Mouse (Mus musculus) CH12.LX (cell line): Measurements from ENCODE around the gene B3gnt3. TPM values are rescaled to one million over a fixed set of nuclear protein-coding genes. Genes with fewer than 3 reads are reported as not detected.

Experiments
- DNase-seq: peaks from one replicate; pipeline ENCODE4 v3.0.0-alpha.2; 2013; ENCODE audit errors: extremely low read depth
- H3K27ac ChIP-seq: 2 replicates; pipeline ENCODE4 v1.5.1; 2012; ENCODE audit warnings: low read depth, mild to moderate bottlenecking, control low read depth, moderate library complexity; ENCODE audit not compliant: insufficient read depth
- H3K27me3 ChIP-seq: replicated peaks from 2 replicates; pipeline ENCODE3; 2012; ENCODE audit warnings: inconsistent platforms
- H3K36me3 ChIP-seq, 2 experiments: replicated peaks in 1 of 2; 2 replicates each; pipeline versions ENCODE3 to v1.6.1; 2012; ENCODE audit warnings: inconsistent platforms in 1 of 2, low read length in 1 of 2, mild to moderate bottlenecking in 1 of 2, mixed read lengths in 1 of 2, moderate library complexity in 1 of 2; ENCODE audit not compliant: control insufficient read depth in 1 of 2, insufficient read depth in 1 of 2
- H3K4me1 ChIP-seq, 2 experiments: 2 replicates each; pipeline ENCODE4 v1.6.1; 2012; ENCODE audit warnings: inconsistent platforms in 1 of 2, moderate library complexity in 1 of 2; ENCODE audit not compliant: insufficient read depth in 2 of 2, control insufficient read depth in 1 of 2
- H3K4me2 ChIP-seq: 2 replicates; pipeline ENCODE4 v1.6.1; 2012; ENCODE audit warnings: low read depth, mild to moderate bottlenecking, control low read depth; ENCODE audit not compliant: poor library complexity, insufficient read depth, severe bottlenecking
- H3K4me3 ChIP-seq, 3 experiments: fragments of 150-350 bp in 1 of 3; sonication (generic) in 1 of 3; replicated peaks in 1 of 3; 2 replicates each; pipeline versions ENCODE3 to v1.5.1; 2011 to 2012; ENCODE audit warnings: low read depth in 2 of 3, low read length in 2 of 3, mild to moderate bottlenecking in 2 of 3, moderate library complexity in 2 of 3, control low read depth in 1 of 3, improper control_type of control experiment in 1 of 3, inconsistent platforms in 1 of 3, mixed read lengths in 1 of 3; ENCODE audit not compliant: poor library complexity in 1 of 3
- H3K79me2 ChIP-seq: replicated peaks from 2 replicates; pipeline ENCODE4 v1.6.1; 2012; ENCODE audit warnings: mild to moderate bottlenecking, moderate library complexity; ENCODE audit not compliant: control insufficient read depth, poor library complexity, insufficient read depth, severe bottlenecking; ENCODE audit errors: extremely low read depth
- H3K9ac ChIP-seq: 2 replicates; pipeline ENCODE4 v1.6.1; 2012; ENCODE audit warnings: low read depth, mild to moderate bottlenecking, control low read depth, moderate library complexity; ENCODE audit not compliant: insufficient read depth
- H3K9me3 ChIP-seq: replicated peaks from 2 replicates; pipeline ENCODE3; 2012; ENCODE audit warnings: low read length, inconsistent platforms, mixed read lengths
- EP300 ChIP-seq: IDR thresholded peaks from 2 replicates; pipeline ENCODE4 v1.6.1; 2011; ENCODE audit warnings: low read length, improper control_type of control experiment
- GABPA ChIP-seq: IDR thresholded peaks from 2 replicates; pipeline ENCODE4 v1.6.1; 2012; ENCODE audit warnings: low read depth, low read length, improper control_type of control experiment, inconsistent platforms; ENCODE audit not compliant: insufficient replicate concordance
- HCFC1 ChIP-seq: IDR thresholded peaks from 2 replicates; pipeline ENCODE4 v1.6.1; 2012; ENCODE audit warnings: low read depth, mild to moderate bottlenecking, inconsistent platforms, low read length, improper control_type of control experiment
- MAZ ChIP-seq: IDR thresholded peaks from 2 replicates; pipeline ENCODE4 v1.6.1; 2012; ENCODE audit warnings: low read depth, mild to moderate bottlenecking, inconsistent platforms, low read length, improper control_type of control experiment, moderate library complexity
- MEF2A ChIP-seq: IDR thresholded peaks from 2 replicates; pipeline ENCODE4 v1.6.1; 2014; ENCODE audit warnings: low read depth, mild to moderate bottlenecking, inconsistent platforms, low read length, improper control_type of control experiment, borderline replicate concordance
- MYC ChIP-seq: IDR thresholded peaks from 2 replicates; pipeline ENCODE4 v1.6.1; 2011; ENCODE audit warnings: low read depth, mild to moderate bottlenecking, improper control_type of control experiment, low read length
- RAD21 ChIP-seq: IDR thresholded peaks from 2 replicates; pipeline ENCODE4 v1.6.1; 2011; ENCODE audit warnings: low read depth, mild to moderate bottlenecking, low read length, improper control_type of control experiment, moderate library complexity
- SMC3 ChIP-seq: IDR thresholded peaks from 2 replicates; pipeline ENCODE4 v1.6.1; 2011; ENCODE audit warnings: low read depth, low read length, improper control_type of control experiment
- ZC3H11A ChIP-seq: IDR thresholded peaks from 2 replicates; pipeline ENCODE4 v1.6.1; 2012; ENCODE audit warnings: low read depth, mild to moderate bottlenecking, inconsistent platforms, low read length, improper control_type of control experiment
- dilution Hi-C: fragments of 300-500 bp; cut with MboI; formaldehyde crosslinking; loops from 2 replicates; pipeline ENCODE4 v1.14.3; 2020; ENCODE audit warnings: low sequenced_read_pairs; ENCODE audit not compliant: extremely low pct_unique_long_range_greater_than_20kb, extremely low pct_ligation_motif_present
- in situ Hi-C: fragments of 300-500 bp; cut with MboI; formaldehyde crosslinking; loops from 3 replicates; pipeline ENCODE4 v1.14.3; 2019; ENCODE audit warnings: low sequenced_read_pairs, low pct_ligation_motif_present, low pct_unique_long_range_greater_than_20kb, mixed read lengths
- polyA plus RNA-seq: library from polyadenylated mRNA; unstranded; fragments of >175 nt; gene quantifications from 2 replicates; pipeline ENCODE4 v1.2.1, GENCODE M21; 2012; ENCODE audit warnings: low read depth; ENCODE audit not compliant: insufficient read length
- total RNA-seq, 2 experiments: library from RNA; depleted of rRNA; stranded (reverse); fragments of 300-350 nt in 1 of 2; fragments of >200 nt in 1 of 2; gene quantifications; 2 replicates each; pipeline ENCODE4 v1.2.3; 2012 to 2014

The B3gnt3 gene
- total and polyA plus RNA-seq, 3 experiments = 0.24 to 0.98 TPM; not detected in 1

DNA sequence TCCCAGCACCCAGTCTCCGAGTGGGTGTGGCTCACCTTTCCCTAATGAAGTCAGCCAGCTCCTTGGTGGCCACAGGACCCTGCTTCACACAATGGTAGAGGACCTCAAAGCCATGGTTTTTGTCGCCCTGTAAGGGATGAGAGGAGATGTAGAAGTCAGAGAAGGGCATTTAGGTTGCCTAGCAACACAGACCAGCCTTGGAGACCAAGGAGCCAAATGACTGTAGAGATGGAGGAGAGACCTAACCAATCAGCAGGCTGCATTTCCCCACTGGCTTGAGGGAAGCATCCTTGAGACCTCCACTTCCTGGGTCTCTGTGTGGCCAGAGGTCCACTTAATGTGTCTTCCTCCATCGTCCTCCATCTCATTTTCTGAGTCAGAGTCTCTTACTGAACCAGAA lies 16.7 kb upstream of the B3gnt3 start:
- Histone ChIP-seq H3K27me3 (no peaks in the 10 kb centered on the region), H3K36me3 (peaks cover 71 to 88% of the 10 kb centered on the region in 2 experiments), H3K4me3 (no peak overlapping the region), H3K9ac (no peak overlapping the region), H3K4me1 (peaks cover 7 to 59% of the 10 kb centered on the region in 2 experiments), H3K9me3 (no peaks in the 10 kb centered on the region), H3K27ac (no peak overlapping the region), H3K79me2 (peaks cover 7% of the 10 kb centered on the region), H3K4me2 (no peak overlapping the region)
- in situ Hi-C loops (no loop called here), dilution Hi-C loops (no loop called here)
- DNase-seq = no peak
- no peak for TF ChIP-seq EP300

DNA sequence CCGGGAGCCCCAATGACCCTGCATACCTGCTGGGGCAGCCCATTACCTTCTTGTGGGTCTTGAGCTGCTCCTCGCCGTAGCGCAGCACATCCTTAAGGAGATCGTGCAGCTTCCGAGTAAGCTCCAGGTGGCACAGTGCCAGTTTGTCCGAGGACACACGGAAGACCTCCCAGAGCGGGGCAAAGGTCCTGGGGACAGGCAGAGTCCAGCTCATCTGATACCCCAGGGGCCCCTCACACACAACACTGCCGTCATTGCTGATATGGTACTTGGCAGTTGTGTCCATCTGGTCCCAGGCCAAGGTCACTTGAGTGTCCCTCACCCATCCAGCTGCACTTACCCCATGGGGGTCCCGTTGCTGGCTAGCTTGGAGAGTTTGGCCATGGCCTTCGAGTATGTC lies 15.5 kb upstream of the B3gnt3 start:
- H3K27me3 ChIP-seq = no peaks in the 10 kb centered on the region

DNA sequence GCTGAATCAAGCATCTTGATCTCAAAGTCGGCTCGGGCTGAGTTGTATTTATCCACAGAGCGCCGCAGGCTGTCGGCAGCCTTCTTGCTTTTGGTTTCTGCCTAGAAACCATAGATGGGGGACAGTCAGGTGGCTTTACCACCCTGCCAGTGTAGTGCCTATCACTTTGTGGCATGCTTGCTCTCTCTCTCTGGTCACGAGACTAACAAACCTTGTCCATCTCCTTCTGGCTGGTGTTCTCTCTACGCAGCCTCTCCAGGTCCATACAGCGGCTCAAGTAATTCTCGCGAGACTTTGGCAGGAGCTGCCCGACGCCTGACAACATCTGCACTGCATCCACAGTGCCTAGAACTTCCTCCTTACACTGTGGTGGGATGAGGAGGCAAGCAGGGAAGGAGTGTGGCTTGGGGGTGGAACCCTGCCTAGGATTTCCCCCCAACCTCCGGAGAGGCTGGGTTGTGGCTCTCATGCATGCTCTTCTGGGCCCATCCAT lies 15.0 kb upstream of the B3gnt3 start:
- Histone ChIP-seq H3K9ac (no peak overlapping the region), H3K4me1 (peaks cover 3 to 49% of the 10 kb centered on the region in 2 experiments; a peak in 2 of 4 replicates), H3K79me2 (no peaks in the 10 kb centered on the region; the same call in 1 of the 2 replicates), H3K27ac (no peak overlapping the region), H3K4me3 (no peak overlapping the region), H3K36me3 (peaks cover 86 to 98% of the 10 kb centered on the region in 2 experiments), H3K4me2 (no peak overlapping the region), H3K9me3 (no peaks in the 10 kb centered on the region), H3K27me3 (no peaks in the 10 kb centered on the region)
- in situ Hi-C loops = no loop called here
- dilution Hi-C loops = no loop called here
- no peak for DNase-seq
- no peak for TF ChIP-seq ZC3H11A

More for the DNA sequence above, 15.5 kb upstream of the B3gnt3 start:
- no peak for DNase-seq
- Histone ChIP-seq H3K79me2 (peaks cover 5% of the 10 kb centered on the region), H3K4me2 (no peak overlapping the region)
- TF ChIP-seq GABPA (no peak), MEF2A (no peak), RAD21 (no peak), MAZ (no peak), MYC (no peak), SMC3 (no peak), HCFC1 (no peak)
- TF ChIP-seq, all 38 proteins: peak for 0
- no peaks in the 10 kb centered on the region for H3K9me3 ChIP-seq
- no peak overlapping the region for H3K9ac ChIP-seq
- H3K36me3 ChIP-seq = peaks cover 82 to 98% of the 10 kb centered on the region in 2 experiments
- in situ Hi-C loops (no loop called here), dilution Hi-C loops (no loop called here)
- H3K4me1 ChIP-seq = peaks cover 4 to 54% of the 10 kb centered on the region in 2 experiments
- no peak overlapping the region for H3K4me3 ChIP-seq
- no peak overlapping the region for H3K27ac ChIP-seq
